Mouse (Mus musculus) monocyte, adult 5-6 weeks (primary cell): ENCODE data around the gene Fgd6. TPM values are rescaled to one million over a fixed set of nuclear protein-coding genes. Genes with fewer than 3 reads are reported as not detected.
A peak's percentile ranks its signal among the peaks of the same experiment; 100 is the strongest.

Experiments used
- ATAC-seq: fragments of 153-309, 156-312 bp; replicated peaks from 2 replicates; pipeline ENCODE4 v1.8.0; 2017; ENCODE audit warnings: mild to moderate bottlenecking; ENCODE audit not compliant: low TSS enrichment, insufficient number of reproducible peaks, severe bottlenecking, poor library complexity, low FRiP score
- total RNA-seq: library from RNA; stranded (forward); fragments of 200-1000, 200-491, 200-594 nt; gene quantifications from 3 replicates; pipeline ENCODE4 v1.2.3, GENCODE M21; 2017

Gene Fgd6
- total RNA-seq, 1 experiment from 2014 or later, result 1.5 TPM

GRCm38 (mm10) chr10:94118993-94119392 lies 83.2 kb downstream of the Fgd6 start:
- no peak for ATAC-seq

GRCm38 (mm10) chr10:94120676-94121075 lies 84.9 kb downstream of the Fgd6 start:
- no peak for ATAC-seq

DNA sequence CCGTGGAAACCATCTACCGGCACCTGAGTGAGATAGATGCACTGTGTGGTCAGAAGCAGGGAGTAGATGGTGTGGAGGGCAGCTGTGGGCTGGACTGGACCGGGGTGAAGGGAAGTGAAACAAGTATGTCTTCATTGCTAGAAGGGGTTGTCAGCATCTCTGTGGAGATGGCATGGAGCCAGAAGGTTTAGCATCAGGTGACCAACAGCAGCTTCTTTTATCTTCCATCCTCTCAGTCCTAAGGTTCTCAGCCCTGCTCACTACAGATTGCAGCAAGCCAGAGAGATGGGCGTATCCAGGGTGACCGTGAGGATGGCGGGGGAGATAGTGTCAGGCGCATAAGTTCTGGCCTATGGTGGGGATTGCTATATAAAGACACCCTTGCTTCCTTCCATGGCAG lies 86.8 kb downstream of the Fgd6 start:
- ATAC-seq, result peak; percentile 62

DNA sequence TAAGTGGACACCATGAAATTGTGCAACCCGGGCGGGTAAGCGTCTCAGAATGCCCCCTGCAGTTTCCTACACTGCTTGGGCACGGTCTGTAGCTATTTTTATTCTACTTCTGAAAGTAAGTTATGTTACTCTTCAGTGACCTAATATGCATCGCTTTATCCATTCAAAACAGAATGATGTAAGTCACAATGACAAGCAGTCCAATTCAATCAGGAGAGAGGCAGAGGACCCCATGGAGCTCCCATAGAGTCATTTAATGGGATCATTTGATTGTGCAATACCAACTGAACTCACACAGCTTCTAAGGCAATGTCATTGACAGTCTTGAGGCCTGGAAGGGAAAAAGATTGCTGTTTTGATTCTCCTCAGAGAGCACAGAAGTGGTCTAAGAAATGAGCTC lies 87.8 kb downstream of the Fgd6 start:
- ATAC-seq, result no peak

DNA sequence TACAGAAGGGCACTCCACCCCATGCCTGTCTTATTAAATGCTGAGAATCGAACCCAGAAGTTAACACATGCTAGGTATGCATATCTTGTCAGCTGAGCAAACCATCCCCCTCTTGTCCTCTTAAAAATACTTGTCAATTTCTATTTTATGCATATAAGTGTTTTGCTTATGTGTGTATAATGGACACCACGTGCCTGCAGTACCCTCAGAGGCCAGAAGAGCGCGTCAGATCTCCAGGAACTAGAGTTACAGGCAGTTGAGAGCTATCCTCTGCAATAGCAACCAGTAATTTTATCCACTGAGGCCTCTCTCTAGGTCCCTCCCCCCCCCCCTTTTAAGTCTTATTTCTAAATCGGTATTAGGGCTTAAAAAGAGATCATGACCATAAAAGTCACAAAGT lies 88.6 kb downstream of the Fgd6 start:
- no peak for ATAC-seq

- no peak for ATAC-seq
Observed at GRCm38 (mm10) chr10:94129680-94130119, 93.9 kb downstream of the Fgd6 start.

DNA sequence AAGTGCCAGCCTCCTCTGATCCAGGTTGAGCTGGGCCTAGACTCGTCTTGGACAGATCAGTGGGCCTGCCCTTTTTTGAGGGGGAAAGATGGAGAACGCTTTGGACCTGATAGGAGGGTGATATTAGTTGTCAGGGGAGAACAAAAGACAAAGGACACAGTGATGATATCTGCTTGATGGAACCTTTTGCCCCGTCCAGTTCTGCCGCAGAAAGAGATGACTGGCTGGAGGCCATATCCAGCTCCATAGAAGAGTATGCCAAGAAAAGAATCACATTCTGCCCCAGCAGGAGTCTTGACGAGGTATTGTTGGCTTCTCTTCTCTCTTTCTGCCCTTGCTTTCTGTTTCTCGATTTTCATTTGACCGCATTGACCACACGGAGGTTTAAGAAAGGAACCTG lies 97.3 kb downstream of the Fgd6 start:
- ATAC-seq, result no peak

- no peak for ATAC-seq
Observed at GRCm38 (mm10) chr10:94133674-94134073, 97.9 kb downstream of the Fgd6 start.

GRCm38 (mm10) chr10:94134535-94135390 lies 99.0 kb downstream of the Fgd6 start:
- ATAC-seq, result no peak

- peak; percentile 64; the same call in 1 of the 2 replicates for ATAC-seq
Observed at GRCm38 (mm10) chr10:94138890-94139482, 103.2 kb downstream of the Fgd6 start.

DNA sequence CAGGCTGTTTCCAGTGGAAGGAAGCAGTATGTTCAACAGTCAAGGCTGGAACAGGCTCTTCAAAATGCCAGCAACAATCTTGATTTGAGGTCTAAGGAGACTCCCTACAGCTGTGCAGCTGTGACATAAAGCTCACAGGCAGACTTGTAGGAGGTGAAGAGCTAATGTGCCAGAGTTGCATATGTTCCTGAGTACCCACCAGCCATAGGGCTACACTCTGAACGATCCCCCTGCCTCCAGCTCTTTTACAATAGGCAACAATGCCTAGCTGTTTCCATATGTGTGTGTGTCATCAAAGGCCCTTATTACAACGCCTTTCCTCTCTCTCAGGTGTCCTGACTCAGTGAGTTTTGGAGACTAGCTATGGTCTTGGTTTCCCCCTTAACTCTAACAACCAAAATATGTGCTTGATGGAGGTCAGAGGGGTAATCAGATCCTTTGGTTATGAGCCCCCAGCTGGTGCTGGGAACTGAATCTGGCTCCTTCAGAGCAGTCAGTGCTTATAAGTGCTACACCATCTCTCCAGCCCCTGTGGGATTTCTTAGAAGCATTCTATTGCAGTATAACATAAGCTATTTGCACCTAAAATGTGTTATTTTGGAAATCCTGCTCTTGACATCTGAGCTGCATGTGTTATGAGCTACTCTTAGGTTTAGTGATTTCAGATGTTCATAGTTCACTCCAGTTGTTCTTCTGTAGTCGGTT lies 104.6 kb downstream of the Fgd6 start:
- no peak for ATAC-seq

DNA sequence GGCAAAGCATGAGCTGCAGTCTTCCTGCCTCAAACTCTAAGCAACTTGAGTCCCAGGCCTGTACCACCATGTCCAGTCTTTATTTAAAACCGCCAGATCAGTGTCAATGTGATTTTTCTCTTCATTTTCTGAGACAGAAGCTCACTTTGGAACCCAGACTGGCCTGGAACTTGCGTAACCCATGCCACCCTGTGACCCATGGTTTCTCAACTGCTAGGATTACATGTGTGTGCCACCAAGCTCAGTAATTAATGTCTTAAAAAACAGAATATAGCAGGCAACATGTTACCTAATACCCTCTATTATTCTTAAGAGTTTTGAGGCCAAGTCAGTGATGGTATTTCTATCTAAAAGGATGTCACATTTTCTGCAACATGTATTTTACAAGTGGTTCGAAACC lies 106.6 kb downstream of the Fgd6 start:
- no peak for ATAC-seq

- ATAC-seq, result no peak
Observed at GRCm38 (mm10) chr10:94144581-94144980, 108.8 kb downstream of the Fgd6 start.

- peak; percentile 34 for ATAC-seq
Observed at GRCm38 (mm10) chr10:94147391-94147755, 111.6 kb downstream of the Fgd6 start.

GRCm38 (mm10) chr10:94147756-94148531 lies 112.1 kb downstream of the Fgd6 start, which contains the start of gene Nr2c1:
Nr2c1 (plus strand) TSS chr10:94148023.
- ATAC-seq, result peak; percentile 89

DNA sequence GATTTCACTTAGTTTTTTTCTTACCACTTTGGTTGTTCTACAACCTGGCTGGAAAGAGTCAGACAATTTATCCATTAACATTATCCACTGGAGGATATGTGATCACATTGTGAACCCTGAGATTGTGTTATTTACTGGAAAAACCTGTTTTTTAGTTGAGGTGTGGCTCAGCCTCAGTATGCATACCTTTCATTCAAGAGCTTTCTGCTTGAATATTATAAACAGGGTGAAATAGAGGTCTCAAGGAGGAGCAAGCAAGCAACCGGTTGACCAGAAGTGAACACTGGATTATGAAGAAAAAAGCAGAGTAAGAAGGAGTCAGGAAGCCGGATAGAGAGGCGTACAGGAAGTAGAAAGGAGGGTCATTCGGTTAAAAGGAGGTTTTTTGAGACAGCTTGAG lies 115.7 kb downstream of the Fgd6 start:
- no peak for ATAC-seq

- ATAC-seq, result no peak
Observed at GRCm38 (mm10) chr10:94153841-94154240, 118.0 kb downstream of the Fgd6 start.

DNA sequence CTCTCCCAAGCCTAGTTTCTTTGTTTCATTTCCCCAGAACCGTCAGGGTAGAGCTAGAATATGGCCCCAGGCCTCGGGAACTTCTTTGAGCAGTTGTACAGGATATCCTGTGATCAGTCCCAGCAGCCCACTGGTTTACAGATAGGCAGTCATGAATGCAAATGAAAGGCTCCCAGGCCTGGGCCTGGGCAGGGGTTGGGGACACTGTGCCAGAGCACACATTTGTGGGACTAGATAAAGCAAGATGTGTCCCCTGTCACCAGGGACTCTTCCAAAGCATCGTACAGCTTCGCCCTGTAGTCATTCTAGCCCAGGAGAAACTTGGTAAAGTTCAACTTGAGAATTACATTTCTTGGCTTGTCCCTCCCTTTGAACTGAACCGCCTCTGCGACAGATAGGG lies 123.2 kb downstream of the Fgd6 start:
- ATAC-seq, result no peak

DNA sequence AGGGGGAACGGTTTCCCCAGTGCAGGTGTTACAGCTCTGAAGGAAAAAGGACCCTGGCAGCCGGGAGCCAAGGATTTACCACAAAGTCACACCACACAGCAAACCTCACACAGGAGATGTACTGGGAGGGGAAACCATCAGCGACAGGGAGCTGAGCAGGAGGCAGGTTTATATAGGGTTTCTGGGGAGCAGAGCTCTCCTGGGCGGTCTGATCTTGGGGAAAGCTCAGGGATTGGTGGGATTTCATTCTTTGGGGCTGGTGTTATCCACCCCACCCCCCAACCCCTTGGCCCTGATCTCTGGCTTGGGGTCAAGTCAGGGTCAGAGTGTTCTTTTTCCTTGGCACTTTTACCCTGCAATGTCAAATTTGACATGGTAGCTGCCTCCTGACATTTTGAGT lies 123.6 kb downstream of the Fgd6 start:
- no peak for ATAC-seq
